Mouse (Mus musculus) heart, embryonic 11.5 days (tissue): Measurements from ENCODE around the gene Cdc25b. TPM values are rescaled to one million over a fixed set of nuclear protein-coding genes. Genes with fewer than 3 reads are reported as not detected.

ENCODE experiments used
- ATAC-seq: fragments of 200-750 bp; cut with Nextera tagmentation; replicated peaks from 2 replicates; pipeline ENCODE4 v1.8.0; 2017; ENCODE audit warnings: moderate library complexity; ENCODE audit not compliant: insufficient number of reproducible peaks, low FRiP score, low TSS enrichment
- H3K27ac ChIP-seq: fragments of 300-500 bp; sonication (generic); 2 replicates; pipeline ENCODE4 v1.5.1; 2014; ENCODE audit warnings: mild to moderate bottlenecking, low read depth, low read length
- H3K27me3 ChIP-seq: fragments of 300-500 bp; sonication (generic); 2 replicates; pipeline ENCODE4 v1.6.1; 2014; ENCODE audit warnings: mild to moderate bottlenecking, low read length, mixed read lengths; ENCODE audit not compliant: control insufficient read depth, insufficient read depth
- H3K36me3 ChIP-seq: fragments of 300-500 bp; sonication (generic); 2 replicates; pipeline ENCODE4 v1.6.1; 2014; ENCODE audit warnings: mild to moderate bottlenecking, low read length, moderate library complexity, mixed read lengths; ENCODE audit not compliant: control insufficient read depth, insufficient read depth
- H3K4me1 ChIP-seq: fragments of 300-500 bp; sonication (generic); 2 replicates; pipeline ENCODE4 v1.6.1; 2014; ENCODE audit warnings: low read length; ENCODE audit not compliant: control insufficient read depth, insufficient read depth
- H3K4me2 ChIP-seq: fragments of 300-500 bp; sonication (generic); 2 replicates; pipeline ENCODE4 v1.6.1; 2014; ENCODE audit warnings: mild to moderate bottlenecking, moderate library complexity
- H3K4me3 ChIP-seq: fragments of 300-500 bp; sonication (generic); 2 replicates; pipeline ENCODE4 v1.5.1; 2014; ENCODE audit warnings: low read depth, low read length
- H3K9ac ChIP-seq: fragments of 300-500 bp; sonication (generic); 2 replicates; pipeline ENCODE4 v1.6.1; 2014; ENCODE audit warnings: mild to moderate bottlenecking, low read depth, low read length, moderate library complexity
- H3K9me3 ChIP-seq: fragments of 300-500 bp; sonication (generic); replicated peaks from 2 replicates; pipeline ENCODE4 v1.6.1; 2016; ENCODE audit warnings: low read length; ENCODE audit not compliant: control insufficient read depth
- WGBS: fragments of 180-500 bp; shearing (Covaris S2); extraction: QIAGEN DNeasy Blood & Tissue Kit; methylation state at CpG from one replicate; pipeline ENCODE4 v1.1.7; 2014; ENCODE audit not compliant: insufficient replicate concordance; 5-methylcytosine and 5-hydroxymethylcytosine counted together
- polyA plus RNA-seq: library from polyadenylated mRNA; unstranded; fragments of >200 nt; fragmentation: Nextera tagmentation; extraction: Ambion mirVana; gene quantifications from 2 replicates; pipeline ENCODE4 v1.2.1, GENCODE M21; 2014

Cdc25b gene
- polyA plus RNA-seq, 1 experiment from 2014 or later: 41.8 TPM

- no peak overlapping the region for H3K9ac ChIP-seq
- peaks cover 25% of the 10 kb centered on the region for H3K27me3 ChIP-seq
- WGBS: 70% methylated on average over 5 of the region's 5 CpGs
- no peaks in the 10 kb centered on the region for H3K9me3 ChIP-seq
- peaks cover 2% of the 10 kb centered on the region; the same call in 1 of the 2 replicates for H3K36me3 ChIP-seq
- H3K4me2 ChIP-seq: no peak overlapping the region; the same call in 1 of the 2 replicates
- H3K4me1 ChIP-seq: peaks cover 24% of the 10 kb centered on the region
- H3K4me3 ChIP-seq: no peak overlapping the region
- no peak overlapping the region for H3K27ac ChIP-seq
- ATAC-seq: no peak
Measured at GRCm38 (mm10) chr2:131176491-131176890, 10.3 kb upstream of the Cdc25b start.

- peak overlapping the region; percentile 98 for H3K4me2 ChIP-seq
- peaks cover 24% of the 10 kb centered on the region for H3K4me1 ChIP-seq
- H3K4me3 ChIP-seq: 0 out of 2 replicates have a peak overlapping the region, but pooled peaks have one; percentile 76
- H3K36me3 ChIP-seq: peaks cover 2% of the 10 kb centered on the region; the same call in 1 of the 2 replicates
- WGBS: 91% methylated on average over 9 of the region's 9 CpGs
- H3K27ac ChIP-seq: no peak overlapping the region
- H3K9ac ChIP-seq: peak overlapping the region; percentile 43; the same call in 1 of the 2 replicates
- H3K9me3 ChIP-seq: no peaks in the 10 kb centered on the region
- no peak for ATAC-seq
- peaks cover 11% of the 10 kb centered on the region for H3K27me3 ChIP-seq
Measured at GRCm38 (mm10) chr2:131177932-131178331, 8.8 kb upstream of the Cdc25b start.

DNA sequence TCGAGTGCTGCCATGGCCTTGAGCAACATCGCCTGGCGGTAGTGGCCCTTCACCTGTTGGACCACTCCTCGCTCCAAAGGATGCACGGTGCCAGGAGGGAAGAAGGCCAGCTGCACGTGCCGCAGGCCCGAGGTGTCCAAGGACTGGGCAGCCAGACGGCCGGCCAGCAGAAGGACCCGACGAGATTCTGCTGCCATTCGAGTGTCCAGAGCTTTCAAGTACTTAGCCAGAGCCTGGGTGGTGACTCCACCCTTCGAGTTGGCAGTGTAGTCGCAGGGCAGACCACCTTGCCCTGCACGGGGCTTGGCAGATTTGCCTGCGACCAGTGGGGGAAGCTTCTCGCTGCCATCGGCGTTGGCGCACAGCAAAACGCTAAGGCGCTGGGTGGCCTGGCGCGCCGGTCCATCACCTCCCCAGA, 7.9 kb upstream of the Cdc25b start:
- peak overlapping the region; percentile 98 for H3K4me2 ChIP-seq
- H3K9me3 ChIP-seq: no peaks in the 10 kb centered on the region
- peaks cover 2% of the 10 kb centered on the region; the same call in 1 of the 2 replicates for H3K27me3 ChIP-seq
- H3K36me3 ChIP-seq: peaks cover 2% of the 10 kb centered on the region; the same call in 1 of the 2 replicates
- H3K4me1 ChIP-seq: peaks cover 24% of the 10 kb centered on the region
- H3K4me3 ChIP-seq: peak overlapping the region; percentile 76
- peak overlapping the region; percentile 81 for H3K27ac ChIP-seq
- ATAC-seq: 0 out of 2 replicates have a peak, but pooled peaks have one; percentile 9
- peak overlapping the region; percentile 92 for H3K9ac ChIP-seq
- WGBS: 33% methylated on average over 26 of the region's 26 CpGs

DNA sequence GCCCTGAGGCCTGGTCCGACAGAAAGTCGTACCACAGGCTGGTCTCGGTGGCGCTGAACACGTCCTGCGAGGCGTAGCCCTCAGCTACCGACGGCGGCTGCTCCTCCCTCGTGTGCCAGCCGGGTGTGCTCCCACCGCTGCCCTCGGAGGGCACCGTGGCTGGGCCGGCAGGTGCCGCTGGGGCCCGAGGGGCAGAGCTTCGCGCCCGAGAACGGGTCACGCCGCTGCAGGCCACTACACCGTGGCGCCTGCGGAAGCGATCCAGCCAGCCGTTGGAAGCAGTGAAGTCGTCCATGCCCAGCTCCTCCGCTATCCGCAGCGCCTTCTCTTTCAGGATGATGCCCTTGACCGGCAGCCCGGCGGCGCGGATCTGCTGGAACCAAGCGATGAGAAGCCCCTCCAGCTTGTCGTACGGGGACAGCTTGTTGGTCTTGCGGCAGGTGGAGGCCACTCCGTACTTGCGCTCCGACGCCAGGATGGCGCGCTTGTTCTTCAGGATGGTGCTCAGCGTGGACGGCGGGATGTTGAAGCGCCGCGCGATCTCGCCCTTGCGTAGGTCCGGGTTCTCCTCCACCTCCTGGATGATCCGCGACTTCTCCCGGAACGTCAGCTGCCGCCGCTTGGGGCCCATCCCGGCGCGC, 7.4 kb upstream of the Cdc25b start:
- peak overlapping the region; percentile 92 for H3K9ac ChIP-seq
- WGBS: under 1% methylated on average over 66 of the region's 67 CpGs
- H3K4me3 ChIP-seq: peak overlapping the region; percentile 76
- H3K9me3 ChIP-seq: no peaks in the 10 kb centered on the region
- peak overlapping the region; percentile 81 for H3K27ac ChIP-seq
- H3K36me3 ChIP-seq: peaks cover 2% of the 10 kb centered on the region; the same call in 1 of the 2 replicates
- peak overlapping the region; percentile 98 for H3K4me2 ChIP-seq
- ATAC-seq: peak; percentile 65
- no peaks in the 10 kb centered on the region for H3K27me3 ChIP-seq
- H3K4me1 ChIP-seq: peaks cover 24% of the 10 kb centered on the region

GRCm38 (mm10) chr2:131179990-131180587, 6.7 kb upstream of the Cdc25b start, which contains the start of gene Cenpb:
Gene Cenpb (minus strand): TSS chr2:131180067.
- peak; percentile 82 for ATAC-seq
- 3% methylated on average over 36 of the region's 57 CpGs for WGBS
- Histone ChIP-seq H3K36me3 (peaks cover 2% of the 10 kb centered on the region; the same call in 1 of the 2 replicates), H3K27ac (peak within 1 kb of the TSS; percentile 81), H3K4me1 (peaks cover 22% of the 10 kb centered on the region), H3K9me3 (no peaks in the 10 kb centered on the region), H3K4me2 (peak within 1 kb of the TSS; percentile 98), H3K27me3 (no peaks in the 10 kb centered on the region), H3K9ac (peak within 1 kb of the TSS; percentile 92), H3K4me3 (peak within 1 kb of the TSS; percentile 76)

GRCm38 (mm10) chr2:131186343-131186742, 406 bp upstream of the Cdc25b start:
- Histone ChIP-seq H3K27me3 (no peaks in the 10 kb centered on the region), H3K4me3 (peak overlapping the region; percentile 73), H3K4me1 (peaks cover 18% of the 10 kb centered on the region), H3K9ac (peak overlapping the region; percentile 86), H3K36me3 (no peaks in the 10 kb centered on the region; the same call in 1 of the 2 replicates), H3K27ac (peak overlapping the region; percentile 67), H3K9me3 (no peaks in the 10 kb centered on the region), H3K4me2 (peak overlapping the region; percentile 93)
- peak; percentile 50; the same call in 1 of the 2 replicates for ATAC-seq
- 1% methylated on average over 14 of the region's 14 CpGs for WGBS

GRCm38 (mm10) chr2:131187602-131187922, 813 bp downstream of the Cdc25b start:
- no peaks in the 10 kb centered on the region for H3K9me3 ChIP-seq
- peaks cover under 1% of the 10 kb centered on the region for H3K36me3 ChIP-seq
- 33% methylated on average over 3 of the region's 3 CpGs for WGBS
- peaks cover 18% of the 10 kb centered on the region for H3K4me1 ChIP-seq
- no peak for ATAC-seq
- H3K4me2 ChIP-seq: peak overlapping the region; percentile 93
- H3K27me3 ChIP-seq: no peaks in the 10 kb centered on the region
- peak overlapping the region; percentile 86 for H3K9ac ChIP-seq
- no peak overlapping the region for H3K27ac ChIP-seq
- peak overlapping the region; percentile 73 for H3K4me3 ChIP-seq

GRCm38 (mm10) chr2:131188311-131188710, 1.6 kb downstream of the Cdc25b start:
- H3K36me3 ChIP-seq: peaks cover 5% of the 10 kb centered on the region
- ATAC-seq: no peak
- H3K9me3 ChIP-seq: no peaks in the 10 kb centered on the region
- H3K4me1 ChIP-seq: peaks cover 18% of the 10 kb centered on the region
- peak overlapping the region; percentile 93 for H3K4me2 ChIP-seq
- 0 out of 2 replicates have a peak overlapping the region, but pooled peaks have one; percentile 86 for H3K9ac ChIP-seq
- 88% methylated on average over 5 of the region's 5 CpGs for WGBS
- H3K4me3 ChIP-seq: peak overlapping the region; percentile 73
- no peaks in the 10 kb centered on the region for H3K27me3 ChIP-seq
- H3K27ac ChIP-seq: no peak overlapping the region
